Mouse (Mus musculus) ES-Bruce4 (cell line): ENCODE results near the gene Pdf. TPM values are rescaled to one million over a fixed set of nuclear protein-coding genes. Genes with fewer than 3 reads are reported as not detected.

Source experiments
- H3K27ac ChIP-seq: 2 replicates; pipeline ENCODE4 v1.5.1; 2012; ENCODE audit warnings: low read length, inconsistent platforms; ENCODE audit not compliant: insufficient read depth
- H3K27me3 ChIP-seq: 2 replicates; pipeline ENCODE4 v1.6.1; 2012; ENCODE audit warnings: mild to moderate bottlenecking, low read length, inconsistent platforms; ENCODE audit not compliant: control insufficient read depth, poor library complexity, insufficient read depth, severe bottlenecking
- H3K36me3 ChIP-seq: 2 replicates; pipeline ENCODE4 v1.6.1; 2012; ENCODE audit warnings: inconsistent platforms, mild to moderate bottlenecking, low read length, moderate library complexity; ENCODE audit not compliant: control insufficient read depth, poor library complexity, insufficient read depth, severe bottlenecking
- H3K4me1 ChIP-seq: one replicate; pipeline ENCODE4 v1.8.1; 2011; ENCODE audit warnings: low read length; ENCODE audit not compliant: control insufficient read depth, insufficient read depth
- H3K4me3 ChIP-seq: 2 replicates; pipeline ENCODE4 v1.5.1; 2011; ENCODE audit warnings: low read depth, mild to moderate bottlenecking, low read length
- H3K9ac ChIP-seq: 2 replicates; pipeline ENCODE4 v1.6.1; 2012; ENCODE audit warnings: low read depth, mild to moderate bottlenecking, inconsistent platforms; ENCODE audit not compliant: poor library complexity, severe bottlenecking
- H3K9me3 ChIP-seq: replicated peaks from 2 replicates; pipeline ENCODE4 v1.6.1; 2012; ENCODE audit warnings: mild to moderate bottlenecking, low read length, inconsistent platforms; ENCODE audit not compliant: control insufficient read depth, poor library complexity, insufficient read depth, severe bottlenecking
- CTCF ChIP-seq: IDR thresholded peaks from one replicate; pipeline ENCODE4 v1.8.1; 2011; ENCODE audit warnings: low read depth, low read length
- EP300 ChIP-seq: IDR thresholded peaks from 2 replicates; pipeline ENCODE4 v1.6.1; 2011; ENCODE audit warnings: low read depth, low read length; ENCODE audit not compliant: insufficient read depth
- POLR2A ChIP-seq: IDR thresholded peaks from one replicate; pipeline ENCODE4 v1.8.1; 2011; ENCODE audit warnings: low read length; ENCODE audit not compliant: insufficient read depth
- polyA plus RNA-seq: library from polyadenylated mRNA; stranded (reverse); fragments of >200 nt; gene quantifications from 2 replicates; pipeline ENCODE4 v1.2.4, GENCODE M21; 2011; ENCODE audit warnings: low read depth; ENCODE audit not compliant: missing spikeins, insufficient read depth, insufficient read length

The Pdf gene
- 3.3 and 5.7 TPM in 2 replicates for polyA plus RNA-seq

- TF ChIP-seq CTCF: no peak
- TF ChIP-seq POLR2A: no peak
- no peak for TF ChIP-seq EP300
- H3K4me3 ChIP-seq: peak within 1 kb of the TSS; percentile 88
- peak within 1 kb of the TSS; percentile 89 for H3K9ac ChIP-seq
- no peaks in the 10 kb centered on the region for H3K27me3 ChIP-seq
- no peaks in the 10 kb centered on the region for H3K4me1 ChIP-seq
- H3K9me3 ChIP-seq: no peaks in the 10 kb centered on the region
- H3K36me3 ChIP-seq: peaks cover 62% of the 10 kb centered on the region
- H3K27ac ChIP-seq: peak within 1 kb of the TSS; percentile 86
Measured at GRCm38 (mm10) chr8:107048061-107048941, at the start of gene Pdf. Pdf (minus strand) TSS chr8:107048614.

- TF ChIP-seq POLR2A (no peak), CTCF (no peak), EP300 (no peak)
- Histone ChIP-seq H3K27me3 (no peaks in the 10 kb centered on the region), H3K9me3 (no peaks in the 10 kb centered on the region), H3K36me3 (peaks cover 26% of the 10 kb centered on the region), H3K4me3 (peak within 1 kb of the TSS; percentile 96), H3K27ac (peak within 1 kb of the TSS; percentile 70), H3K9ac (peak within 1 kb of the TSS; percentile 99), H3K4me1 (no peaks in the 10 kb centered on the region)
Measured at GRCm38 (mm10) chr8:107096366-107097036, 48.1 kb upstream of the Pdf start, which contains the start of gene Terf2. Terf2 (minus strand) TSS chr8:107096547.

- Histone ChIP-seq H3K27ac (peak overlapping the region; percentile 70), H3K4me3 (peak overlapping the region; percentile 96), H3K4me1 (no peaks in the 10 kb centered on the region), H3K27me3 (no peaks in the 10 kb centered on the region), H3K36me3 (peaks cover 28% of the 10 kb centered on the region), H3K9ac (peak overlapping the region; percentile 99), H3K9me3 (no peaks in the 10 kb centered on the region)
- no peak for TF ChIP-seq POLR2A
Measured at GRCm38 (mm10) chr8:107095717-107096365, 47.4 kb upstream of the Pdf start.

DNA sequence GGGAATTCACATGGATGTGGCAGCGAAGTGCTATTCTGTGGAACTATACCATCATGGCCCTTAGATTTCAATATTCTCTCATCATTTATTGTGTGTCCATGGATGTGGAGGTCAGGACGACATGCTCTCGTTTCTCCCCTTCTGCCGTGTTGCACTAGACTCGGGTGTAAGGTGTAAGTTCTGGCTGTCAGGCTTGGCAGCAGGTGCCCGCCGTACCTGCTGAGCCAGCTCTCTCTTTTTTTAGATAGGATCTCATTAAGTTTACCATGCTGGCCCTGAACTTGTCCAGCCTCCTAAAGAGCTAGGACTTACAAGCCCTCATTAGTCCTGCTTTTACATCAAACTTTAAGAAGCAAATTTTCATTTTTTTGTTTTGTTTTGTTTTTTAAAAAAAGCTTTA is 42.1 kb upstream of the Pdf start:
- H3K36me3 ChIP-seq: peaks cover 40% of the 10 kb centered on the region
- H3K27ac ChIP-seq: no peak overlapping the region

GRCm38 (mm10) chr8:107088526-107089063 is 40.2 kb upstream of the Pdf start:
- H3K27ac ChIP-seq: no peak overlapping the region
- H3K36me3 ChIP-seq: peaks cover 32% of the 10 kb centered on the region

More for the DNA sequence above, 42.1 kb upstream of the Pdf start:
- Histone ChIP-seq H3K9me3 (no peaks in the 10 kb centered on the region), H3K9ac (no peak overlapping the region), H3K4me3 (no peak overlapping the region), H3K27me3 (no peaks in the 10 kb centered on the region), H3K4me1 (no peaks in the 10 kb centered on the region)
- TF ChIP-seq EP300 (no peak), POLR2A (no peak), CTCF (no peak)

More at GRCm38 (mm10) chr8:107088526-107089063, 40.2 kb upstream of the Pdf start:
- TF ChIP-seq POLR2A: no peak
- TF ChIP-seq EP300: no peak
- TF ChIP-seq CTCF: no peak
- Histone ChIP-seq H3K4me3 (no peak overlapping the region), H3K27me3 (no peaks in the 10 kb centered on the region), H3K4me1 (no peaks in the 10 kb centered on the region), H3K9ac (no peak overlapping the region), H3K9me3 (no peaks in the 10 kb centered on the region)
